Mouse (Mus musculus): ENCODE measurements around the gene Ghitm. TPM values are rescaled to one million over a fixed set of nuclear protein-coding genes. Genes with fewer than 3 reads are reported as not detected.
"Not testable (repeated sequence)": the region's sequence is repeated elsewhere in the genome, so short reads cannot be mapped to it uniquely, and the experiment has no call there.

Gene Ghitm
- 344 and 387 TPM in 2 replicates for polyA plus RNA-seq (2015; fragmentation: Nextera tagmentation; extraction: Ambion mirVana)

GRCm38 (mm10) chr14:37135127-37135593, at the start of gene Ghitm:
Ghitm (minus strand) TSS chr14:37135272.
- WGBS, result under 1% methylated on average over 38 of the region's 38 CpGs
- H3K27me3 ChIP-seq, result no peaks in the 10 kb centered on the region
- H3K9ac ChIP-seq, result peak within 1 kb of the TSS; percentile 79
- peaks cover 8% of the 10 kb centered on the region for H3K4me1 ChIP-seq (replicated peaks)
- peak within 1 kb of the TSS; percentile 71 for H3K4me2 ChIP-seq
- H3K9me3 ChIP-seq (replicated peaks), result no peaks in the 10 kb centered on the region
- H3K27ac ChIP-seq, result peak within 1 kb of the TSS; percentile 88
- H3K36me3 ChIP-seq, result peaks cover 28% of the 10 kb centered on the region
- ATAC-seq (replicated peaks; ENCODE audit: insufficient number of reproducible peaks, insufficient read depth, low FRiP score, low read depth), result peak; percentile 99
- peak within 1 kb of the TSS; percentile 78 for H3K4me3 ChIP-seq

GRCm38 (mm10) chr14:37184871-37185270, 49.8 kb upstream of the Ghitm start:
- H3K9me3 ChIP-seq (replicated peaks), result no peaks in the 10 kb centered on the region
- no peaks in the 10 kb centered on the region for H3K4me1 ChIP-seq (replicated peaks)
- ATAC-seq (replicated peaks; ENCODE audit: insufficient number of reproducible peaks, insufficient read depth, low FRiP score, low read depth), result no peak
- no peak overlapping the region for H3K4me2 ChIP-seq
- no peak overlapping the region for H3K4me3 ChIP-seq
- no peaks in the 10 kb centered on the region for H3K36me3 ChIP-seq
- WGBS, result 62% methylated on average over 2 of the region's 2 CpGs
- H3K9ac ChIP-seq, result no peak overlapping the region
- H3K27ac ChIP-seq, result no peak overlapping the region
- no peaks in the 10 kb centered on the region for H3K27me3 ChIP-seq

GRCm38 (mm10) chr14:37174484-37174883, 39.4 kb upstream of the Ghitm start:
- Histone ChIP-seq H3K9ac (no peak overlapping the region), H3K27ac (no peak overlapping the region), H3K4me2 (no peak overlapping the region), H3K36me3 (no peaks in the 10 kb centered on the region), H3K4me3 (no peak overlapping the region), H3K9me3 (replicated peaks) (no peaks in the 10 kb centered on the region), H3K27me3 (no peaks in the 10 kb centered on the region), H3K4me1 (replicated peaks) (no peaks in the 10 kb centered on the region)
- WGBS, result 67% methylated on average over 3 of the region's 3 CpGs
- no peak for ATAC-seq (replicated peaks; ENCODE audit: insufficient number of reproducible peaks, insufficient read depth, low FRiP score, low read depth)

- no peak overlapping the region for H3K4me3 ChIP-seq
- no peak for ATAC-seq (replicated peaks; ENCODE audit: insufficient number of reproducible peaks, insufficient read depth, low FRiP score, low read depth)
- 58% methylated on average over 1 of the region's 1 CpGs for WGBS
- H3K4me1 ChIP-seq (replicated peaks), result no peaks in the 10 kb centered on the region
- no peak overlapping the region for H3K9ac ChIP-seq
- H3K27ac ChIP-seq, result no peak overlapping the region
- no peak overlapping the region for H3K4me2 ChIP-seq
- H3K36me3 ChIP-seq, result no peaks in the 10 kb centered on the region
- H3K27me3 ChIP-seq, result no peaks in the 10 kb centered on the region
- H3K9me3 ChIP-seq (replicated peaks), result no peaks in the 10 kb centered on the region
Observed at GRCm38 (mm10) chr14:37165266-37165926, 30.3 kb upstream of the Ghitm start.

- H3K27me3 ChIP-seq, result no peaks in the 10 kb centered on the region
- ATAC-seq (replicated peaks; ENCODE audit: insufficient number of reproducible peaks, insufficient read depth, low FRiP score, low read depth), result no peak
- H3K4me2 ChIP-seq, result no peak overlapping the region
- 64% methylated on average over 4 of the region's 4 CpGs for WGBS
- H3K4me3 ChIP-seq, result no peak overlapping the region
- no peaks in the 10 kb centered on the region for H3K9me3 ChIP-seq (replicated peaks)
- H3K27ac ChIP-seq, result no peak overlapping the region
- no peaks in the 10 kb centered on the region for H3K4me1 ChIP-seq (replicated peaks)
- H3K36me3 ChIP-seq, result no peaks in the 10 kb centered on the region
- no peak overlapping the region for H3K9ac ChIP-seq
Observed at GRCm38 (mm10) chr14:37164392-37165032, 29.4 kb upstream of the Ghitm start.

- no peaks in the 10 kb centered on the region for H3K27me3 ChIP-seq
- no peak overlapping the region for H3K4me2 ChIP-seq
- H3K27ac ChIP-seq, result no peak overlapping the region
- no peaks in the 10 kb centered on the region for H3K36me3 ChIP-seq
- H3K9ac ChIP-seq, result no peak overlapping the region
- H3K9me3 ChIP-seq (replicated peaks), result no peaks in the 10 kb centered on the region
- ATAC-seq (replicated peaks; ENCODE audit: insufficient number of reproducible peaks, insufficient read depth, low FRiP score, low read depth), result no peak
- H3K4me1 ChIP-seq (replicated peaks), result no peaks in the 10 kb centered on the region
- WGBS, result 65% methylated on average over 4 of the region's 4 CpGs
- no peak overlapping the region for H3K4me3 ChIP-seq
Observed at GRCm38 (mm10) chr14:37163277-37163956, 28.3 kb upstream of the Ghitm start.

GRCm38 (mm10) chr14:37154391-37154790, 19.3 kb upstream of the Ghitm start:
- Histone ChIP-seq H3K4me1 (replicated peaks) (no peaks in the 10 kb centered on the region), H3K4me2 (no peak overlapping the region), H3K9me3 (replicated peaks) (no peaks in the 10 kb centered on the region), H3K4me3 (no peak overlapping the region), H3K9ac (no peak overlapping the region), H3K36me3 (no peaks in the 10 kb centered on the region), H3K27me3 (no peaks in the 10 kb centered on the region), H3K27ac (no peak overlapping the region)
- ATAC-seq (replicated peaks; ENCODE audit: insufficient number of reproducible peaks, insufficient read depth, low FRiP score, low read depth), result no peak
- WGBS, result 76% methylated on average over 1 of the region's 1 CpGs

GRCm38 (mm10) chr14:37139051-37139710, 4.1 kb upstream of the Ghitm start:
- Histone ChIP-seq H3K9ac (no peak overlapping the region), H3K27me3 (no peaks in the 10 kb centered on the region), H3K4me1 (replicated peaks) (peaks cover 1% of the 10 kb centered on the region), H3K4me2 (no peak overlapping the region), H3K36me3 (no peaks in the 10 kb centered on the region), H3K27ac (no peak overlapping the region), H3K4me3 (no peak overlapping the region), H3K9me3 (replicated peaks) (no peaks in the 10 kb centered on the region)
- 73% methylated on average over 8 of the region's 8 CpGs for WGBS
- no peak for ATAC-seq (replicated peaks; ENCODE audit: insufficient number of reproducible peaks, insufficient read depth, low FRiP score, low read depth)

- not testable (repeated sequence) for H3K4me2 ChIP-seq; H3K9me3 ChIP-seq (replicated peaks); H3K9ac ChIP-seq; ATAC-seq (replicated peaks; ENCODE audit: insufficient number of reproducible peaks, insufficient read depth, low FRiP score, low read depth); H3K27me3 ChIP-seq; H3K27ac ChIP-seq; H3K4me1 ChIP-seq (replicated peaks); H3K4me3 ChIP-seq; H3K36me3 ChIP-seq
- 68% methylated on average over 3 of the region's 3 CpGs for WGBS
Observed at GRCm38 (mm10) chr14:37137596-37137995, 2.5 kb upstream of the Ghitm start.

- no peak overlapping the region for H3K27ac ChIP-seq
- no peaks in the 10 kb centered on the region for H3K9me3 ChIP-seq (replicated peaks)
- H3K4me2 ChIP-seq, result no peak overlapping the region
- ATAC-seq (replicated peaks; ENCODE audit: insufficient number of reproducible peaks, insufficient read depth, low FRiP score, low read depth), result no peak
- peaks cover 19% of the 10 kb centered on the region; the same call in 1 of the 2 replicates for H3K36me3 ChIP-seq
- 75% methylated on average over 4 of the region's 4 CpGs for WGBS
- no peak overlapping the region for H3K9ac ChIP-seq
- H3K4me3 ChIP-seq, result no peak overlapping the region
- no peaks in the 10 kb centered on the region for H3K27me3 ChIP-seq
- H3K4me1 ChIP-seq (replicated peaks), result peaks cover 8% of the 10 kb centered on the region
Observed at GRCm38 (mm10) chr14:37136110-37136509, 1.0 kb upstream of the Ghitm start.

GRCm38 (mm10) chr14:37135671-37136070, 599 bp upstream of the Ghitm start:
- peak overlapping the region; percentile 78 for H3K4me3 ChIP-seq
- H3K4me2 ChIP-seq, result peak overlapping the region; percentile 71
- H3K4me1 ChIP-seq (replicated peaks), result peaks cover 8% of the 10 kb centered on the region
- peak overlapping the region; percentile 70 for H3K27ac ChIP-seq
- no peaks in the 10 kb centered on the region for H3K9me3 ChIP-seq (replicated peaks)
- ATAC-seq (replicated peaks; ENCODE audit: insufficient number of reproducible peaks, insufficient read depth, low FRiP score, low read depth), result no peak
- H3K36me3 ChIP-seq, result peaks cover 23% of the 10 kb centered on the region
- 1% methylated on average over 10 of the region's 10 CpGs for WGBS
- no peaks in the 10 kb centered on the region for H3K27me3 ChIP-seq
- peak overlapping the region; percentile 57 for H3K9ac ChIP-seq

All from heart, embryonic 15.5 days (tissue).